Mouse (Mus musculus) small intestine, adult 2 months (tissue): Measurements from ENCODE around the gene Sox14.

ENCODE experiments used
- CTCF ChIP-seq: fragments of 200-500 bp; IDR thresholded peaks from 2 replicates; pipeline ENCODE4 v1.5.1; 2012; ENCODE audit warnings: low read depth, mild to moderate bottlenecking, control low read depth, inconsistent platforms, low read length, moderate library complexity, mixed read lengths; ENCODE audit not compliant: insufficient replicate concordance, insufficient read length; ENCODE audit errors: extremely low read depth
- POLR2A ChIP-seq: fragments of 200-500 bp; IDR thresholded peaks from 2 replicates; pipeline ENCODE4 v1.6.1; 2012; ENCODE audit warnings: low read depth, mild to moderate bottlenecking, control low read depth, inconsistent platforms, low read length, moderate library complexity

- TF ChIP-seq POLR2A (no peak), CTCF (no peak)
These were observed 5.8 kb downstream of the Sox14 start for GRCm38 (mm10) chr9:99869936-99870779.
